Mouse (Mus musculus) v-Abl transformed pro-B cells (cell line): ENCODE data around the gene Rftn2.
"Not testable (repeated sequence)": the region's sequence is repeated elsewhere in the genome, so short reads cannot be mapped to it uniquely, and the experiment has no call there.

Experiments
- in situ Hi-C, 2 experiments: fragments of 400-800 bp; cut with MboI; formaldehyde crosslinking; loops; one replicate each; pipeline ENCODE4 v1.15.1; 2025; ENCODE audit not compliant: unreplicated experiment in 2 of 2

The Rftn2 gene

GRCm38 (mm10) chr1:55133173-55133572 lies 93.4 kb downstream of the Rftn2 start:
- in situ Hi-C loops: no loop called here

DNA sequence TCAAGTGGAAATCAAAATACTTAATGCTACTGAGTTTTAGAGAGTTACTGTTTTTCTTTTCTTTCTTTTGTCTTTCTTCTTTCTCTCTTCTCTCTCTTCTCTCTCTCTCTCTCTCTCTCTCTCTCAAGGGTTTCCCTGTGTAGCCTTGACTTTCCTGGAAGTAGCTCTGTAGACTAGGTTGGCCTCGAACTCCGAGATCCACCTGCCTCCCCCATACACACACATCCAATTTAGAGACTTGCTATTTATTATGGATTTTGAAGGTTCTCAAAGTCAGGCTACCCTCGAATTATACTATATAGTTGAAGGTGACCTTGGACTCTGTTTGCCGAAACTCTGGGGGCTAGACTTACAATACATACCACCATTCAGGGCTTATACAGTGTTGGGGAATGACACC lies 94.3 kb downstream of the Rftn2 start:
- in situ Hi-C loops: no loop called here

- in situ Hi-C loops: no loop called here
Observed at GRCm38 (mm10) chr1:55131424-55132014, 95.1 kb downstream of the Rftn2 start.

DNA sequence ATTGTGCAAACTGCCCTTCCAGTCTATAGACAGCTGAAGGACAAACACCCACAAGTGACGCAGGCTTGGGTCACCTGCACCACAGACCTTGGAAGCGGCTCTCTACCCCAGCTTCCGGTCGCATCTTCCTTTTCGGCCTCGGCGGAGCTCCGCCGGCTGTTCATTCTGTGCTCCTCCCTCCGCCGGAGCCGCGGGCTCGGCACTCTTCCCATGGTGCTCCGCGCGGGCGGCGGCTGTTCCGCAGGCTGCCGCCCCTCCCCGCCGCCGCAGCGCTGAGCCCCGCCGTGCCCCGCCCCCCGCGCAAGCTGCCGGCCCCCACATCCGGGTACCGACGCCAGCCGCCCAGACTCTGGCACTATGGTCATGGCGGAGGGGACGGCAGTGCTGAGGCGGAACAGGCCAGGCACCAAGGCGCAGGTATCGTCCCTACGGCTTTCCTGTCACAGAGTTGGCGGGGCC lies 95.6 kb downstream of the Rftn2 start, which contains the start of gene Mob4:
Gene Mob4 (plus strand): TSS at position 289 of the 459 bp plus-strand sequence.
- in situ Hi-C loops: no loop called here

DNA sequence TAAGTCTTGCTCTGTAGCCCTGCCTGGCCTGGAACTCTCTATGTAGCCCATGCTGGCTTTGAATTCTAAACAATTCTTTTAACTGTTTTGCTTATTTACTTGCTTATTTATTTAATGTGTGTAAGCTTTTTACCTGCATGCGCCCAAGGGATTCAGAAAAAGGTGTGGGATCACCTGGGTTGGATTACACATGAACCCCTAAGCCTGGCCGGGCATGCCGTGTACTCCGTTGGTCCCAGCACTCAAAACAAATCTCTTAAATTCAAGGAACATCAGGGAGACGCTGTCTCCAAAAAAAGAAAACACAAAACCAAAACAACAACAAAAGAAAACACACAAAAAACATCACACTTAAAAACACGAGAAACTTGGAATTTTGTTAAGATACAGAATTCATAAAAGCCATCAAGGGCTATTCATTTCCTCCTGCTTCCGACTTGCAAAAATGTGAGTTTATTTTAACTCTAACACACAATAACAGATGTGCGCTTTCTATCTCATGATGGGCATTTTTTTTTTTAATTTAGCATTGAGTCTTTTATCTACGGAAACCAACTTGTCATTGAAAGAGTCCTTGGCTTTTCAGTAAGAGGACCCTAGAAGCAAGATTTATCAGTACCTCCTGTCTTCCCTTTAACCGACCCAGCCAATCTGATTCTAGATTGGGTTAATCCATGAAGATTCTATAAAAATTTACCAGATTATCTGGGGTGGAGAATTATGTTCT lies 96.2 kb downstream of the Rftn2 start:
- in situ Hi-C loops: no loop called here

GRCm38 (mm10) chr1:55129716-55130115 lies 96.9 kb downstream of the Rftn2 start:
- in situ Hi-C loops: no loop called here

DNA sequence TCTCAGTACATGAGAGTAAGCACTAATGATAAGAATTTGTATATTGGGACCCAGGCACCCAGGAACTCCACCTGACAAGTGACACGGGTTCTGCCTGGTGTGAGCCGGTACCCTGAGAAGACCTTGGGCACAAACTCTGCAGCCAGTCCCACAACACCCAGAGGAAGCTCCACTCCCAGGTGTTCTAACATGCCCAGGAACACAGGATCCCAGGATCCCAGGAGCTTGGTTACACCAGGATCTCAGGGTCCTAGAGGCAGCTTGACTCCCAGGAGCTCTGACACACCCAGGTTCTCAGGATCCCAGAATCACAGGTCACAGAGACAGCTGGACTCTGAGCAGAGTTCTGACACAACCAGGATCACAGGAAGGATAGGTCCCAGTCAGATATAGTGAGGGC lies 102.4 kb downstream of the Rftn2 start:
- in situ Hi-C loops: not testable (repeated sequence)

DNA sequence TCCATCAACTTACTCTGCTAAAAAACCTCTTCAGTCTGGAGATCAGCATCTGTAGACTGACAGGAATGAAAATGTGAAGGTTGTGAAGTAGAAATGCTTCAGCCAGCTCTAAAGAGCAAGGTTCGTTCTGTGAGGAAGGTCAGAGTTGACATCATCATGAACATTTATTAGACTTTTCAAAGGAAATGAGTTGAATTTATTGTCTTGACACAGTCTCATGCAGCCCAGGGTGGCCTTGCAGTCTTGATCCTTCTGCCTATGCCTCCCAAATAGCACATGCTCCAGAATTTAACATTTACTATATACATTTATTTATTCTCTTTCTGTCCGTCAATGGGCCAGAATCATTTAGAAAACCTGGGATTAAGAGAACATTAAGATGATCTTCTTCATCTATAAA lies 103.0 kb downstream of the Rftn2 start:
- in situ Hi-C loops: no loop called here

- in situ Hi-C loops: no loop called here
Observed at GRCm38 (mm10) chr1:55123046-55123445, 103.5 kb downstream of the Rftn2 start.
